Mouse (Mus musculus) thymus, adult 2 months (tissue): ENCODE results near the gene Cped1.

Source experiments
- CTCF ChIP-seq: fragments of 200-500 bp; IDR thresholded peaks from 2 replicates; pipeline ENCODE4 v1.5.1; 2012; ENCODE audit warnings: mild to moderate bottlenecking, control low read depth, low read length, moderate library complexity, borderline replicate concordance; ENCODE audit not compliant: control insufficient read depth, poor library complexity, insufficient read depth; ENCODE audit errors: extremely low read depth
- POLR2A ChIP-seq: fragments of 200-500 bp; IDR thresholded peaks from 2 replicates; pipeline ENCODE4 v1.6.1; 2012; ENCODE audit warnings: mild to moderate bottlenecking, low read length, control low read depth, moderate library complexity; ENCODE audit not compliant: control insufficient read depth, poor library complexity, insufficient read depth; ENCODE audit errors: extremely low read depth

GRCm38 (mm10) chr6:22102752-22103151 lies 117.0 kb downstream of the Cped1 start:
- TF ChIP-seq POLR2A: no peak
- no peak for TF ChIP-seq CTCF
